Mouse (Mus musculus) forebrain, embryonic 13.5 days (tissue): ENCODE data around the gene Naip5. TPM values are rescaled to one million over a fixed set of nuclear protein-coding genes. Genes with fewer than 3 reads are reported as not detected.
"Not testable (repeated sequence)": the region's sequence is repeated elsewhere in the genome, so short reads cannot be mapped to it uniquely, and the experiment has no call there.

Source experiments
- ATAC-seq: fragments of 200-750 bp; cut with Nextera tagmentation; 2 replicates; pipeline ENCODE4 v1.8.0; 2017
- H3K27ac ChIP-seq: fragments of 300-500 bp; sonication (generic); 2 replicates; pipeline ENCODE4 v1.5.1; 2015; ENCODE audit warnings: inconsistent platforms, mild to moderate bottlenecking, moderate library complexity
- H3K27me3 ChIP-seq: fragments of 300-500 bp; sonication (generic); 2 replicates; pipeline ENCODE4 v1.6.1; 2015; ENCODE audit warnings: mild to moderate bottlenecking, inconsistent platforms
- H3K36me3 ChIP-seq: fragments of 300-500 bp; sonication (generic); 2 replicates; pipeline ENCODE4 v1.6.1; 2015; ENCODE audit warnings: mild to moderate bottlenecking, inconsistent platforms; ENCODE audit not compliant: poor library complexity, severe bottlenecking
- H3K4me1 ChIP-seq: fragments of 300-500 bp; sonication (generic); 2 replicates; pipeline ENCODE4 v1.6.1; 2015; ENCODE audit warnings: inconsistent platforms
- H3K4me2 ChIP-seq: fragments of 300-500 bp; sonication (generic); 2 replicates; pipeline ENCODE4 v1.6.1; 2015; ENCODE audit warnings: inconsistent platforms, mild to moderate bottlenecking, moderate library complexity
- H3K4me3 ChIP-seq: fragments of 300-500 bp; sonication (generic); 2 replicates; pipeline ENCODE4 v1.5.1; 2015; ENCODE audit warnings: mild to moderate bottlenecking, inconsistent platforms
- H3K9ac ChIP-seq: fragments of 300-500 bp; sonication (generic); 2 replicates; pipeline ENCODE4 v1.6.1; 2015; ENCODE audit warnings: mild to moderate bottlenecking, inconsistent platforms
- H3K9me3 ChIP-seq: fragments of 300-500 bp; sonication (generic); replicated peaks from 2 replicates; pipeline ENCODE4 v1.6.1; 2016; ENCODE audit warnings: inconsistent platforms
- WGBS: fragments of 180-500 bp; shearing (Covaris S2); methylation state at CpG from one replicate; pipeline ENCODE4 v1.1.7; 2015; 5-methylcytosine and 5-hydroxymethylcytosine counted together
- polyA plus RNA-seq: library from polyadenylated mRNA; unstranded; fragments of >200 nt; fragmentation: Nextera tagmentation; extraction: Ambion mirVana; gene quantifications from 2 replicates; pipeline ENCODE4 v1.2.1, GENCODE M21; 2015

The Naip5 gene
- polyA plus RNA-seq = 0.05 and 0.11 TPM in 2 replicates

DNA sequence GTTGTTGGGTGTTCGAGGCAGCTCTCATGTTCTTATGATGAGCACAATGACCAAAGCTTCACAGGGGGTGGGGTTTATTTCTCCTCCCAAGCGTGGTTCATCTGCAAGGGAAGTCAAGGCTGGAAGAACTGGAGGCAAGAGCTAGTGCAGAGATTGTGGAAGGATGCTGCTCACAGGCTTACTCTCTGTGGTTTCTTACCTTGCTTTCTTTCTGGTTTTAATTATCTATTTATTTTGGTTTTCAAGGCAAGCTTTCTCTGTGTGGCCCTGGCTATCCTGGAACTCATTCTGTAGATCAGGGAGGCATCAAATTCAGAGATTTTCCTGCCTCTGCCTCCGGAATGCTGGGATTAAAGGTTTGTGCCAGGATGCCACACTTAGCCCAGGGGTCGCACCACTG is at the start of gene Naip5:
TSS of gene Naip5 (minus strand) at position 101 of the 400 bp plus-strand sequence.
- H3K4me3 ChIP-seq, H3K4me1 ChIP-seq, H3K4me2 ChIP-seq, H3K36me3 ChIP-seq, H3K9me3 ChIP-seq, H3K9ac ChIP-seq, H3K27ac ChIP-seq, H3K27me3 ChIP-seq, ATAC-seq: not testable (repeated sequence)
- 84% methylated on average over 4 of the region's 4 CpGs for WGBS

DNA sequence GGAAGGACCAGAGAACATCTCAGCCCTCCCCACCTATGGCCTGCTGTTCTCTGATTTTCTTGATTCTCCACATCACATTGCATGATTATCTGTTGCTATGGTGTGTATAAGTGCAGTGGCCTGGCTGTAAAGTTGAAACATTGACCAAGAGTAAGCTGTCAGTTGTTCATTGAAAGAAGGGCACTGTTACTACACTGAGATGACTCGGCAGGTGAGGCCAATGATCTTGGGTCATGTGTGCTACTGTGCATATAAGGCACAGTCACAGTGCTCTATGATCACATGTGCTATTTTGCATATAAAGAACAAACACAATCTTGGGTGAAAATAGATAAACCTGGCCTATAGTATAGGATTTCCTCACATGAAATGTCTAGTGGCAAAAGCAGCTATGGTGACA is 38.5 kb upstream of the Naip5 start:
- Histone ChIP-seq H3K36me3 (no peaks in the 10 kb centered on the region), H3K27me3 (no peaks in the 10 kb centered on the region), H3K4me3 (no peak overlapping the region), H3K4me1 (no peaks in the 10 kb centered on the region), H3K9ac (no peak overlapping the region), H3K9me3 (no peaks in the 10 kb centered on the region), H3K4me2 (no peak overlapping the region), H3K27ac (no peak overlapping the region)
- no peak for ATAC-seq
- 83% methylated on average over 1 of the region's 1 CpGs for WGBS

DNA sequence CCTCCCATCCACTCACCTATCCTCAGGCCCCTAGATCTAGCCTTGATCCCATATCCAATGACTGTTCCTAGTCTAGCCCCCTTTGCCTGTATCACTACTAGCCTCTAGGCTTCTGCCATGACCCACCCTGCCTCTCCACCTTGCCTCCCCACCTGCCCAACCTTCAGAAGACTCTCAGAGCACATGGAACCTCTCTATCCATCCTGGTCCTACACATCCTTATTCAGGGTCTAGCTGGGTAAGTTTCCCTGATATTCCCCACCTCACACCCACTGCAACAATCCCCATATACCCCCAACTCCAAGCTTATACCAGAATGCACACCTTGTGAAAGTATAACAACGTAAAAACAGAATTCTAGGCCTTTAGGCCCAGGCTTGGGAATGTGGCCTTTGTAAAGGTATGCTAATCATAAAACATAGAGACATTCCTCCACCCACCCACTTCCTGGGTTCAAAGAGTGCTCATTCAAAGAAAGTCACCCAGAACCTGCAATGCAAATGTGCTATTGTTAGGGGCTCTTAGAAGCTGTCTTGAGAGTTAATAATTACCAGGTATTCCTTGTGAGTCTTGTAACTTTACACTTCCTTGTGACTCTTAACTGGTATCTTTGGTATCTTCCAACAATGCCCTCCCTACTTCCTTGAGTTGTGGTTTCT is 25.5 kb upstream of the Naip5 start:
- not testable (repeated sequence) for H3K36me3 ChIP-seq, H3K4me2 ChIP-seq, H3K4me3 ChIP-seq, H3K27me3 ChIP-seq, H3K9me3 ChIP-seq, ATAC-seq, H3K4me1 ChIP-seq, H3K9ac ChIP-seq, H3K27ac ChIP-seq
- no CpG with 5 or more reads among the region's 1 CpGs for WGBS

DNA sequence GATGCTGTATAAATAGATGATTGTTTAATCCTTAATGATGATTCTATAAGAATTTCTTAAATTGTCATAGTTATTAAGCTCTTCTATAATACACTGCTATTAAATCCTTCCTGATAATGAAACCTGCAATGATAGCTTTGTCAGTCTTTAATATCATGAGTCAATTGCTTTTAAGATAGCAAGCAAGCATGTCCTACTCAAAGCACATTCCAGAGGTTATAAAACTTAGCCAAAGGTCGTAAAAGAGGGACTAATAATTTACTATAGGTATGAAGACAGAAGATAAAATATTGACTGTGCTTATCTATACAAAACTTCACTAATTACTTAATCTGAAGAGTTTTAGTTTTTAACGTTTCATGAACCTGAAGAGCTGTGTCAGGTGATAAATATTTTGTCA is 10.9 kb upstream of the Naip5 start:
- WGBS = 73% methylated on average over 2 of the region's 2 CpGs

DNA sequence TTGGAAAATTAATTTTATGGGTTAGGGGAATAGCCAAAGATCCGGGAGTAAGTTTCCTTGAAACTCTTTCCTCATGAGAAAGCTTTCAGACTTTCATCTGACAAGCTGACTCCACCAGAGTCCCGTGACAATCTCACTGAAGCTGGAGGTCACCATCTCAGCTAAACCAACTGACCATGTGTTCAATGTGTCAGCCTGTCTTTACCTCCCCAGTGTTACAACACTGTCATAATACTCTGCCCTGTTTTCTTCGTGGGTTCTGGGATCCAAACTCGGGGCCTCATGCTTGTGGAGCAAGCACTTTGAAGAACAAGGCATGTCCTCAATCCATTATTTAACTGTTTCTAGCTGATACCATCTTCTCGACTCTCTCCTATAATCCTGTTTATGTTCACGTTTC is 9.8 kb upstream of the Naip5 start:
- H3K4me1 ChIP-seq, H3K27ac ChIP-seq, ATAC-seq, H3K4me2 ChIP-seq, H3K9me3 ChIP-seq, H3K27me3 ChIP-seq, H3K36me3 ChIP-seq, H3K4me3 ChIP-seq, H3K9ac ChIP-seq: not testable (repeated sequence)
- 86% methylated on average over 6 of the region's 6 CpGs for WGBS

More for the DNA sequence above, 10.9 kb upstream of the Naip5 start:
- H3K4me1 ChIP-seq, H3K27ac ChIP-seq, H3K36me3 ChIP-seq, H3K9me3 ChIP-seq, H3K4me2 ChIP-seq, H3K9ac ChIP-seq, H3K27me3 ChIP-seq, ATAC-seq, H3K4me3 ChIP-seq: not testable (repeated sequence)

DNA sequence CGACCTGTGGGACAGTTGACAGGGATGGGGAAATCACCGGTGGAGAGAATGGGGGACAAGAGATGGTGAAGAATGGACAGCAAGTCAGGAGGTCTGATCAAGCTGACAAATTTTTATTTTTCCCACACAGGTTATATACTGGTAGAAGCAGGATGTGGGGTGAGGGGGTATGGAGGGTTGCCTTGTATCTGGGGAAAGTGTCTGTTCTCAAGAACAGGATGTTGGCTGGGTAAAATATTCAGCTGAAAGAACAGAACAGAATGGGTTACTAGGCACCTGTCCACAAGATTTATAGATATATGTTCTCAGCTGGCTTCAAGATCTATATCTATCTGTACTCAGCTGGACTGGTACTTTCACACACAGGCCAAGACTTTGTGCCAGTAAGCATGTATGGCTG is 5.8 kb upstream of the Naip5 start:
- H3K9ac ChIP-seq, H3K4me3 ChIP-seq, ATAC-seq, H3K4me2 ChIP-seq, H3K27me3 ChIP-seq, H3K36me3 ChIP-seq, H3K4me1 ChIP-seq, H3K9me3 ChIP-seq, H3K27ac ChIP-seq: not testable (repeated sequence)
- 85% methylated on average over 2 of the region's 2 CpGs for WGBS

DNA sequence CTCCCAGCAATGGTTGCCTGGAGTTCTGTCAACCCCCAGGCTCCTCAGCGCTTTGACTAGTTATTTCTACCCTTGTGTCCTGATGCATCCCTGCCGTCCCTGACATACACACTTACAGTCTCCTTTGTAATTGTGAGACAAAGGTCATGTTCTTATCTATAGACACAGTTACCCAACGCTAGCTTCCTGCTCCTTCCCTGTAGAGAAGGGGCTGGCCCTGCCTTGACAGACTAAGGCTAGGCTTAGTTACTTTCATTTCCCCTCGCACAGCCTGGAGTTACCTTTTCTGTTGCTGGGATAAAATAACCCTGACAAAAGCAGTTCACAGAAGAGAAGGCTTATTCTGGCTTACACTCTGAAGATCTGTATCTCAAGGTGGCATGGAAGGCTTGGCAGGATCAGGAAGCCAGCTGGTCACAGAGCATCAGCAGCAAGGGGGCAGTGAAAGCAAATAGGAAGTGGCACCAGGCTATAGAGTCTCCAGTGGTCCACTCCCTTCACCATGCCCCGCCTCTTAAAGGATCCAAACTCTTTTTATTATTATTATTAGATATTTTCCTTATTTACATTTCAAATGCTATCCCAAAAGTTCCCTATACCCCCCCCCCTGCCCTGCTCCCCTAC is 885 bp upstream of the Naip5 start:
- WGBS = 82% methylated on average over 5 of the region's 5 CpGs
- ATAC-seq, H3K27me3 ChIP-seq, H3K9ac ChIP-seq, H3K9me3 ChIP-seq, H3K4me3 ChIP-seq, H3K36me3 ChIP-seq, H3K27ac ChIP-seq, H3K4me1 ChIP-seq, H3K4me2 ChIP-seq: not testable (repeated sequence)

DNA sequence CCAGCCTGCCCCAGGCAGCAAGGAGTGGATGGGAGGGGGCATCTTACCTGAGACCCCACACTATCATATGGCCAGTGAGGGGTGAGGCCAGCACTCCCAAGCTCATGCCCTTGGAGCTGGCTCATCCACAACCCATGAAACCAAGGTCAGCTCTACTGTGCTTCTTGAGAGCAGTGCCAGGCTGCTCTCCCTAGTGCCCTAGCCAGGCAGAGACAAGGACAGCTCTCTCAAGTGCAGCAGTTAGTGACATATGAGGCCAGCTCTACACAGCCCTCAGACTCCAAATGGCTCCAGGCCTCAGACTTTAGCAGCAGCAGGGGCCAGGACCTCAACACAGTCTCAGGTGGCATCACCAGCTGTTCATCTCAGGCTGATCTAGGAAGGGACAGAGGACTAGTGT is 2.4 kb downstream of the Naip5 start:
- H3K9me3 ChIP-seq = no peaks in the 10 kb centered on the region
- H3K4me1 ChIP-seq = no peaks in the 10 kb centered on the region
- no peaks in the 10 kb centered on the region for H3K27me3 ChIP-seq
- H3K36me3 ChIP-seq = no peaks in the 10 kb centered on the region
- ATAC-seq = no peak
- H3K9ac ChIP-seq = no peak overlapping the region
- H3K4me2 ChIP-seq = no peak overlapping the region
- H3K4me3 ChIP-seq = no peak overlapping the region
- H3K27ac ChIP-seq = no peak overlapping the region

DNA sequence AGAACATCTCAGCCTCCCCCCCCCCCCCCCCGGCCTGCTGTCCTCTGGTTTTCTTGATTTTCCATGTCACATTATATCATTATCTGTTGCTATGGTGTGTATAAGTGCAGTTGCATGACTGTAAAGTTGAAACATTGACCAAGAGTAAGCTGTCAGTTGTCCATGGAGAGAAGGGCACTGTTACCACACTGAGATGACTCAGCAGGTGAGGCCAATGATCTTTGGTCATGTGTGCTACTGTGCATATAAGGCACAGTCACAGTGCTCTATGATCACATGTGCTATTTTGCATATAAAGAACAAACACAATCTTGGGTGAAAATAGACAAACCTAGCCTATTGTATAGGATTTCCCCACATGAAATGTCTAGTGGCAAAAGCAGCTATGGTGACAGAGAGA is 32.4 kb downstream of the Naip5 start:
- not testable (repeated sequence) for H3K4me2 ChIP-seq, H3K36me3 ChIP-seq, H3K9me3 ChIP-seq, ATAC-seq, H3K27me3 ChIP-seq, H3K4me1 ChIP-seq, H3K4me3 ChIP-seq, H3K27ac ChIP-seq, H3K9ac ChIP-seq
- WGBS = 77% methylated on average over 1 of the region's 1 CpGs

DNA sequence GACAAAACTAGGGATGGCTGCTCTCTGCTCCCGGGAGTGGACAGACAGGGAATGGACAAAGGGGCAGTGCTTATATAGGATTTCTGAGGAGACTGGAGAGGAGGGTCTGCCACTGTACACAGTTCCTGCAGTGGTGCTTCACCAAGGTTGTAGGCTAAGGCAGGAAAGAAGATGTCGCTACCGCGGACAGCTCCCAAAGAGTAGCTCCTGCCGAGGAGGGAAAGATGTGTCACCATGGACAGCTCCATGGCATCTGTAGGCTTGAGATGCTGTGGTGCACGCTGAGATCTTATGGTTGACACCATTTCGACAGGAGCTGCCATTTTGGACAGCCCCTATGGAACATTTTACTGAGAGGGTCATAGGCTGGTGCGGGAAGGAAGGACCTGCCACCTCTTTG is 35.6 kb downstream of the Naip5 start:
- Histone ChIP-seq H3K4me3 (no peak overlapping the region), H3K27me3 (peaks cover 4% of the 10 kb centered on the region; the same call in 1 of the 2 replicates), H3K9ac (no peak overlapping the region), H3K36me3 (no peaks in the 10 kb centered on the region), H3K4me1 (no peaks in the 10 kb centered on the region), H3K4me2 (no peak overlapping the region), H3K9me3 (no peaks in the 10 kb centered on the region), H3K27ac (no peak overlapping the region)
- no peak for ATAC-seq
- 27% methylated on average over 8 of the region's 8 CpGs for WGBS

DNA sequence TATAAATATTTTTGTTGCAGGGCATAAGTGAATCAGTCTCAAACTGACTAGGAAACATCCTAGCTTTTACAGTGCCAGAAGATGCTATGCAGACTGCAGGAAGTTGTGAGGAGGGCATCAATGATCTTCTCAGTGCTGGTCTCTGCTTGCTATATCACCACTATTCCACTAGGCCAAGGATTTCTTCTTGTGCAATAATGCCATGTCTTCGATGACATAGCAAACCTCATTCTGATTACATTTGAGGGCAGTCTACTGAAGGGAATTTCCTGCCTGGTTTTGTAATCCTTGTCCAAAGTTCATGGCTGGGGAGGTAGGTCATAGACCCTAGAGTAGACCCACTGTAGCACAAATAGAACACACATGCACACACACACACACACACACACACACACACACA is 42.8 kb downstream of the Naip5 start:
- WGBS = 89% methylated on average over 1 of the region's 1 CpGs
- H3K36me3 ChIP-seq = no peaks in the 10 kb centered on the region
- no peak overlapping the region for H3K27ac ChIP-seq
- H3K4me1 ChIP-seq = no peaks in the 10 kb centered on the region
- H3K4me3 ChIP-seq = no peak overlapping the region
- H3K9ac ChIP-seq = no peak overlapping the region
- ATAC-seq = no peak
- H3K4me2 ChIP-seq = no peak overlapping the region
- no peaks in the 10 kb centered on the region for H3K27me3 ChIP-seq
- no peaks in the 10 kb centered on the region for H3K9me3 ChIP-seq

DNA sequence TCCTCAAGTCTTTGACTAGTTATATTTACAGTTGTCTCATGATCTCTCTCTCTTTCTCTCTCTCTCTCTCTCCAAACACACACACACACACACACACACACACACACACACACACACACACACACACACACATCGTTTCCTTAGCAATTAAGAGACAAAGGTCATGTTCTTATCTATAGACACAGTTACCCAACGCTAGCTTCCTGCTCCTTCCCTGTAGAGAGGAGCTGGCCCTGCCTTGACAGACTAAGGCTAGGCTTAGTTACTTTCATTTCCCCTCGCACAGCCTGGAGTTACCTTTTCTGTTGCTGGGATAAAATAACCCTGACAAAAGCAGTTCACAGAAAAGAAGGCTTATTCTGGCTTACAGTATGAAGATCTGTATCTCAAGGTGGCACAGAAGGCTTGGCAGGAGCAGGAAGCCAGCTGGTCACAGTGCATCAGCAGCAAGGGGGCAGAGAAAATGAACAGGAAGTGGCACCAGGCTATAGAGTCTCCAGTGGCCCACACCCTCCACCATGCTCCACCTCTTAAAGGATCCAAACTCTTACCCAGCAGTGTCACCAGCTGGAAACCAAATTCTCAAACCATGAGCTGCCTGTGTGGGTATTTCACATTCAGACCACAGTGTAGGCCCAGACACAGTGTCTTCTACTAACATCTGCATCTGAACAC is 44.3 kb downstream of the Naip5 start, which contains the start of gene Naip2:
TSS of gene Naip2 (minus strand) at position 434 of the 675 bp plus-strand sequence.
- not testable (repeated sequence) for H3K4me1 ChIP-seq, H3K27ac ChIP-seq, H3K27me3 ChIP-seq, H3K9ac ChIP-seq, ATAC-seq, H3K4me2 ChIP-seq, H3K9me3 ChIP-seq, H3K4me3 ChIP-seq, H3K36me3 ChIP-seq
- 83% methylated on average over 3 of the region's 3 CpGs for whole genome bisulfite sequencing
